Mouse (Mus musculus): Measurements from ENCODE around the gene 1810062G17Rik.

DNA sequence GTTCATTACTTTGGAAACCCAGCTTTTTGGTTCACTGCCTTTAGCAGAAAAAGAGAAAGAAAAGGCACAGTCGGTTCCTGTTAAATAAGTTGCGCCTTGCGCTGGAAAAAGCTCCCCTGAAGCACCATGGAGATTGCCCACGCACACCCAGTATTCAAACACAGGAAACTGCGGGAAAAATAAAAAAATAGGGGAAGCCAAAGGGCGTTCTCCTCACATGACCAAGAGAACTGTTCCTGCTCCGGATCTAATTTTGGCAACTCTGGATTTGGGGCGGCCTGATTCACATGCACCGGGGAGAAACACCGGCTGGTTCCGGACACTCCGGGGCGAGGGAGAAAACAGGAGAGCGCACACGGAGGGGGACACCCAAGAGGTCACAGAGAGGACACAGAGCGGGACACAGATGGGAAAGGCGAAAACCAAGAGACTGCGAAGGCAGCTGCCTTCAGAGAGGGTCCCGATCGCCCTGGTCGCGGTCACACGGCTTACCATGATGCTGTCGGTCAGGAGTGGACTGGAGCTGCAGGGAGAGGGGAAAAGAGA is 726 bp upstream of the 1810062G17Rik start:
- TF ChIP-seq HCFC1 (IDR thresholded peaks at IDR 0.05; ENCODE audit: borderline replicate concordance, insufficient read depth, low read length) (no peak), MAFK (IDR thresholded peaks at IDR 0.05; ENCODE audit: insufficient read depth, low read depth, low read length) (no peak), ZNF384 (IDR thresholded peaks at IDR 0.05; ENCODE audit: low read depth, low read length) (no peak), CHD2 (IDR thresholded peaks at IDR 0.05; ENCODE audit: low read depth, low read length) (no peak), ZC3H11A (IDR thresholded peaks at IDR 0.05; ENCODE audit: borderline replicate concordance, low read depth, low read length) (no peak)
